Mouse (Mus musculus) Patski (cell line): ENCODE measurements around the gene Tprn. TPM values are rescaled to one million over a fixed set of nuclear protein-coding genes. Genes with fewer than 3 reads are reported as not detected.

Source experiments
- ATAC-seq: fragments of 100-300 bp; one replicate; pipeline ENCODE4 v1.8.0; 2021
- CTCF ChIA-PET: fragments of 350-600 bp; sonication (Branson Sonifier 250); formaldehyde crosslinking; loops from one replicate; lab custom pipeline; 2022; ENCODE audit warnings: inconsistent platforms; lab: Charles Lee
- POLR2A ChIA-PET: fragments of 350-600 bp; sonication (Branson Sonifier 250); formaldehyde crosslinking; loops from one replicate; lab custom pipeline; 2022; ENCODE audit warnings: antibody characterized with exemption, inconsistent platforms; lab: Charles Lee
- DNase-seq: peaks from one replicate; pipeline ENCODE4 v3.0.0-alpha.2; 2011; ENCODE audit warnings: low read depth, low spot score
- H3K27me3 ChIP-seq: fragments of 371-371 bp; one replicate; pipeline ENCODE4 v1.5.1; 2021
- CTCF ChIP-seq: fragments of 100-300 bp; IDR thresholded peaks from one replicate; pipeline ENCODE4 v1.5.1; 2021
- in situ Hi-C: fragments of 300-500 bp; cut with MboI; formaldehyde crosslinking; loops from 3 replicates; pipeline ENCODE4 v1.11.1; 2018; ENCODE audit warnings: low pct_unique_long_range_greater_than_20kb, mixed read lengths
- polyA plus RNA-seq: library from polyadenylated mRNA; unstranded; gene quantifications from one replicate; pipeline ENCODE4 v1.2.3, GENCODE M21; 2021

Tprn gene
- polyA plus RNA-seq, 1 experiment from 2014 or later, result 110 TPM

DNA sequence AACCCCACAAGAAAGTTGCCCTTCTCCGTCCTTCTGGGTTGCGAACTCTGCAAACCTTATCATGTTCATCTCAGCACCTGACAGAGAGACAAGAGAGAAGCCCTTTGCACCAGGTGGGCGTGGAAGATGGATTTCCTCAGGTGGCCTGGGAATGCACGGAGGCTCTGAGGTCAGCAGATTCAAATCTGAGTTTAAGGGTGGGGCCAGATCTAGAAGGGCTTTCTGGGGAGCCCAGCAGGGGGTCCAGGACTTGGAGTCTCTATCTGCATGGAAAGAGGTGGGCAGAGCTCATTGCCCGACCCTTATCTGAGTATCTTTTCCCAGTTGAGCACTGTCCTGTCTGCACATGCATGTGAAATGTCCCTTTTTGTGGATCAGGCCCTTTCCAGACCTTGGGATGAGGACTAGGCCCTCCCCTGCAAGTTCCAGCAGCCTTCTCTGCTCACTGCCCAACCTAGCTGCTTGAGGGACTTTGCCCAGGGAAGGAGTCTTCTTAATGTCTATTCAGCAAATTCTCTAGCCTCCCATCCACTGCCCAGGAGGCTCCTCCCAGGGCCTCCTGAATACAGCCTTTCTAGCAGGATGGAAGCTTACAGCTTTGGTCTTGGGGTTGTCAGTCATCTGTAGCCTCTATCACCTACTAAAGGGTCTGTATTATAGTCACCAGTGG, 27.7 kb upstream of the Tprn start:
- CTCF ChIA-PET, result interaction anchor here (0.8 kb wide), 1 partner anchor 13 kb away, joined by 4 read pairs; no protein-coding TSS in a partner anchor
- POLR2A ChIA-PET, result no interaction called here
- ATAC-seq (no peak), DNase-seq (no peak)
- peaks cover 53% of the 10 kb centered on the region for H3K27me3 ChIP-seq
- in situ Hi-C loops, result no loop called here
- TF ChIP-seq CTCF, result no peak

DNA sequence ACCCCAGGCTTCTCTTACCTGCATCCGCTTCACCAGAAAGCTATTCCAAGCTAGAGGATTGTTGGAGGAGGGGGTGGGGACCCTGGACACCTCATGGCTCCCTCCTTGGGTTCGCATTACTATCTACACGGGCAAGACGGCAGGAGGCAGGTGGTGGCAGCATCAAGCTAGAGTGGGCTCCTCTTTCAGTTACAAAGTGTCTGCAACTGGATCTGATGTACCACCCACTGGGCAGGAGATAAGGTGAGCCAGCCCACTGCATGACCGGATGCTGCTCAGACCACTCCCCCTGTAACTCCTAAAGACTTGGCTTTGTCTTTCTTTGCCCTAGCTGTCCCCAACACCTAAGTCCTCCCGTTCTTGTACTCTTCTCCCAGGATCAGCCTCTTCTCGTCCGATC, 25.8 kb upstream of the Tprn start, which contains the start of gene Rnf224:
Gene Rnf224 (minus strand): TSS at position 174 of the 400 bp plus-strand sequence.
- DNase-seq, result no peak
- H3K27me3 ChIP-seq, result peaks cover 47% of the 10 kb centered on the region

DNA sequence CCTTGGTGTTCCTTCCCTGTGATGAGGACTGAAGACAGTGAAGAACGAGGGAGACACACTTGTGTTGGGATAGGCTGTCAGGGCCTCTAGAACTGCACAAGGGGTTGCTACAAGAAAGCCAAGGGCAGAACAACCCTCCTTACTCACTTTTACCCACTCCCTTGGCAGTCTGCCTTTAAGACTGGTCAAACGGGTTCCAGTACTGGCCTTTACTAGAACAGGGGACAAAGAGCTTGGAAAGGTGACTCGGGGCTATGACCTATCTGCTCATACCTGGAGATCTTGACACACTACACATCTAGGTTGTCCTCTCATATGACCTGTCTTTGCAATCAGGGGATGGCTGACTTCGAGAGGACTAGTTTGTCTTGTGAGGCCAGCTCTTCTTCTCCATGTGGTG, 24.9 kb upstream of the Tprn start:
- H3K27me3 ChIP-seq, result peaks cover 46% of the 10 kb centered on the region
- in situ Hi-C loops, result no loop called here

More for the DNA sequence above, 25.8 kb upstream of the Tprn start, which contains the start of gene Rnf224:
- ATAC-seq, result no peak
- ChIA-PET POLR2A (interaction anchor here (0.7 kb wide), 1 partner anchor 16 kb away, joined by 3 read pairs; no protein-coding TSS in a partner anchor), CTCF (interaction anchor here (2.0 kb wide), 1 partner anchor 8 kb away, joined by 12 read pairs; no protein-coding TSS in a partner anchor)
- in situ Hi-C loops, result no loop called here
- TF ChIP-seq CTCF, result no peak

DNA sequence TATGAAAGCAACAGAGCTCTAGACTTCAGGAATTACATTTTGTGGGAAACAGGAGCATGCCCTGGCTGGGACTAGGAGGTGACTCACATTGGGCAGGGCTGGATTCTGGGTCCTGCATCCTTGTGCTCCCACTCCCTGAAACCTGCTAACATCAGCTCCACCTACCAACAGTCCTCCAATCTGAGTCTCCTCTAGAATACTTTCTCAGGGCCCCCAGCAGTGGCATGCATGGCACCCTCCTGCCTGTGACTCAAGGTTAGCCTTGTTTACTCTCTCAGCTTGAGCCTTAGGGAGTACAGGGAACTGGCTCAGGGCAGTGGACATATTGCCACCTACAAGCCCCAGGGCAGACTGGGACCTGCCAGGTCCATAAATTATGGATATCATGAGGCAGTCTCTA, 24.3 kb upstream of the Tprn start:
- DNase-seq (no peak), ATAC-seq (no peak)
- TF ChIP-seq CTCF, result no peak
- in situ Hi-C loops, result no loop called here
- CTCF ChIA-PET, result interaction anchor here (2.0 kb wide), 1 partner anchor 9 kb away, joined by 12 read pairs; no protein-coding TSS in a partner anchor
- POLR2A ChIA-PET, result no interaction called here
- H3K27me3 ChIP-seq, result peaks cover 48% of the 10 kb centered on the region

More for the DNA sequence above, 24.9 kb upstream of the Tprn start:
- DNase-seq (no peak), ATAC-seq (no peak)
- no peak for TF ChIP-seq CTCF
- ChIA-PET POLR2A (no interaction called here), CTCF (interaction anchor here (2.0 kb wide), 1 partner anchor 9 kb away, joined by 12 read pairs; no protein-coding TSS in a partner anchor)

DNA sequence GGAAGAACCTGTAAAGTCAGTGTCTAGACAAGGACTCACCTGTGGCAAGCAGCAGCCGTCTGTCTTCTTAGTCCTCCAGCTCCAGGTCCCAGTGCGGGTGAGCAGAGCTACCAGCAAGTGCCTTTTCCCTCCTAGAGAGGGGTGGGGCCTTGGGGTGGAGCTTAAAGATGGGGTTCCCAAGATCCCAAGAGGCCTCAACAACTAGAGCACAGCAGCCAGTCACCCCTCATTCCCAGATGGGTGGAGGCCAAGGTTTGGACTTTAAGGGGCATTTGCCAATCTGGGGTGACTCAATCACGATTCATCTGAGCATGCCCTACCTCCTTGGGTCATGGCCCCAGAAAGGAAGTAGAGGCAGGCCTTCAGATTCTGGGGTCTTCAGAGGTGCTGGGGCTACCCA, 22.7 kb upstream of the Tprn start:
- ATAC-seq, result no peak
- in situ Hi-C loops, result no loop called here
- peaks cover 34% of the 10 kb centered on the region for H3K27me3 ChIP-seq
- no peak for TF ChIP-seq CTCF
- no peak for DNase-seq
- ChIA-PET CTCF (interaction anchor here (0.9 to 1.3 kb wide), 3 partner anchors 9 to 32 kb away, joined by 3 to 10 read pairs (median 4); partner anchors contain the start of genes Anapc2 and Ssna1), POLR2A (no interaction called here)

DNA sequence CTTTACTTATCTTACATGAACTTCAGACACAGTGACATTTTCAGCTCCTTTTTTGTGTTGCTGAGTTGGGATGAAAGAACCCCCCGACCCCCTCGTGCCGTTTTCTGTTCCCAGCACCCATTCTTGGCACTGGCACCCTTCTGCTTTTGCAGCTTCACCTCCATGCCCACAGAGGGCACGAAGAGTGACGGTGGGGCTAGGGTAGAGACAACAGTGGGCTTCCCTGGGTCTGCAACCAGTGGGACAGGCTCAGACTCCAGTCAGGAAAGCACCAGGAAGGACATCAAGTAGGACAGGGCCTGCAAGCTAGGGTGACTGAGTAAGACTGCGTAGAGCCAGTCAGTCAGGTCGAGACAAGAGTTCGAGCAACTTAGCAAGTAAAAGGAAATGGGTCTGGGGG, 22.1 kb upstream of the Tprn start:
- no peak for TF ChIP-seq CTCF
- DNase-seq (no peak), ATAC-seq (no peak)
- in situ Hi-C loops, result no loop called here
- ChIA-PET POLR2A (interaction anchor here (0.7 kb wide), 1 partner anchor 14 kb away, joined by 3 read pairs; no protein-coding TSS in a partner anchor), CTCF (interaction anchor here (0.9 to 1.3 kb wide), 3 partner anchors 9 to 32 kb away, joined by 3 to 10 read pairs (median 4); partner anchors contain the start of genes Anapc2 and Ssna1)
- H3K27me3 ChIP-seq, result peaks cover 28% of the 10 kb centered on the region

DNA sequence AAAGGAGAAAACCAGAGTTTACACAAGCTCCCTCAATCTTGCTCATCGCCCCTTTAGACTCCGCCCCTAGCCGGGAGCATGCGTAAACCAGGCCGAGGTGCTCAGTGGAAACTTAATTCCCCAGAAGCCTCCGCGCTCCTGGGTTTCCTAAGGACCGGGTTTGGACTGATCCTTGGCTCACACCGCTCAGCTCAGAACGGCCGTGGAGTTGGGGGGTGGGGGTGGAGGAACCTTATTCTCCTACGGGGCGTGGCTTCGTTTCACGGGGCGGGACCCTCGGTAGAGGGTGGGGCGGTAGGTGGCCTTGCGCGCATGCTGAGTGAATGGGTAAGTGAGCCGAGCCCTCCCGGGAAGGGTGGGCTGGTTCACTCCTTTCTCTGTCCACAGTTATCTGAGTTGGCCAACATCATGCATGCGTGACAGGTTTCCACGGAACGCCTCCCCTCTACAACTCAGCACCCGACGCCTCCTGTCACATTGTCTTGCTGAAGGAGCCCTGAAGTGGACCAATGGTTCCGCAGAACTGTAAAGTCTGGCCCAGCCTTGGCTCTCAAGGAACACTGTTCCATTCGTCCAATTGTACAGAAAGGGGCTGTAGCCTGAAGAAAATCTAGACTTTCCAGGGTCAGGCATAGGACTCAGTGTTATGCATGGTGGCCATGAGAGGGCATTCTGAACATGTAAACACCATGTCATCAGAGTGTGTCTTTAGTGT, 21.5 kb upstream of the Tprn start:
- ChIA-PET CTCF (interaction anchor here (0.9 to 1.3 kb wide), 3 partner anchors 8 to 31 kb away, joined by 3 to 10 read pairs (median 4); partner anchors contain the start of genes Anapc2 and Ssna1), POLR2A (interaction anchor here (0.7 kb wide), 1 partner anchor 15 kb away, joined by 3 read pairs; no protein-coding TSS in a partner anchor)
- in situ Hi-C loops, result no loop called here
- DNase-seq (no peak), ATAC-seq (no peak)
- H3K27me3 ChIP-seq, result peaks cover 22% of the 10 kb centered on the region
- no peak for TF ChIP-seq CTCF

DNA sequence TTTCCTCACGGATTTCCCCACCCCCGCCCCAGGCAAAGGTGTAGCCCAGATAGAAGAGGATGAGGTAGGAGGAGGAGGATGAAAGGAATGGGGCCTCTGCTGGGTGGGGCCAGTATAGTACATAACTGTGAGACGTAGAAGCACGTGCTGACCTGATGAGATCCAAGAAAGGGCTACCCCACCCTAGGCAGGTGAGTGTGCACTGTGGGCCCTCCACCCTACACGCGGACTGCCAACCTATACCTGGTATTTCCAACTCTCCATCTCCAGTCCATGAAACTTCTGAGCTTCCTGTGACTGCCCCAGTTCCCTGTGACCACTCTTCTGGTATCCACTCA, 21.0 kb upstream of the Tprn start:
- ATAC-seq (no peak), DNase-seq (no peak)
- POLR2A ChIA-PET, result no interaction called here
- peaks cover 18% of the 10 kb centered on the region for H3K27me3 ChIP-seq
- CTCF ChIA-PET, result no interaction called here
- in situ Hi-C loops, result no loop called here
- no peak for TF ChIP-seq CTCF

DNA sequence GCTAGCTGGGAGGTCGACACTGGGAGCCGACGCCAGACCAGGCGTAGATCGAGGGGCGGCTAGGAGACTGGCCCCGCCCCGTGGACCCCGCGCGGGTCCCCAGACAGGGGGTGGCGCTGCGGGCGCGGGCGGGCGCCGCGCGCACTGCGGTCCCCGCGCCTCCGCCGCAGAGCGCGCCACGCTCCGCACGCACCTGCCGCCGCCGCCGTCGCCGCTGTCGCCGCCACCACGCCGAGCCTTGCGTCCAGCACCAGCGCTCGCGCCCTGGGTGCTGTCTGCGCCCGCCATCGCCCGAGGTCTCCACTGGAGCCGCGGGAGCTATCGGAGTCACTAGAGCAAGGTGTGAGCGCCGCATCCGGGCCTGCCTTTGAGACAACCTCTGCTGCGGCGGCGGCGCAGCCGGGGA, 20.3 kb upstream of the Tprn start, which contains the start of the genes Rnf208 and Cysrt1:
Gene Rnf208 (plus strand): TSS at position 155 of the 406 bp plus-strand sequence.
Gene Cysrt1 (minus strand): TSS at position 352 of the 406 bp plus-strand sequence.
- ATAC-seq (no peak), DNase-seq (no peak)
- POLR2A ChIA-PET, result no interaction called here
- CTCF ChIA-PET, result no interaction called here
- in situ Hi-C loops, result no loop called here
- peaks cover 18% of the 10 kb centered on the region for H3K27me3 ChIP-seq
- TF ChIP-seq CTCF, result no peak

DNA sequence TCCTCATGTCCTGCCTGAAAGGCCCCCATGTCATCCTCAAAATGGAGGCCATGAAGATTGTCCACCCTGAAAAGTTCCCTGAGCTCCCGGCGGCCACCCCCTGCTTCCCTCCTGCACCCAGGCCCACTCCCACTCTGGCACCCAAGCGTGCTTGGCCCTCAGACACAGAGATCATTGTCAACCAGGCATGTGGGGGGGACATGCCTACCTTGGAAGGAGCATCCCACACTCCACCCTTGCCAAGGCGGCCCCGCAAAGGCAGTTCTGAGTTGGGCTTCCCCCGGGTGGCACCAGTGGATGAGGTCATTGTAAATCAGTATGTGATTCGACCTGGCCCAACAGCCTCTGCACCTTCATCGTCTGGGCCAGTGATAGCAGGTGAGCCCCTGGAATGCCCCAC, 19.1 kb upstream of the Tprn start:
- DNase-seq (no peak), ATAC-seq (no peak)
- ChIA-PET CTCF (interaction anchor here (5.8 kb wide), 1 partner anchor 14 kb away, joined by 29 read pairs; no protein-coding TSS in a partner anchor), POLR2A (no interaction called here)
- TF ChIP-seq CTCF, result no peak
- H3K27me3 ChIP-seq, result peaks cover 11% of the 10 kb centered on the region
- in situ Hi-C loops, result no loop called here
